Mouse (Mus musculus) brain, adult 2 months (tissue): ENCODE data around the gene Olfr224.
"Not testable (repeated sequence)": the region's sequence is repeated elsewhere in the genome, so short reads cannot be mapped to it uniquely, and the experiment has no call there.

ENCODE experiments used
- DNase-seq: peaks from one replicate; pipeline ENCODE4 v3.0.0; 2011; ENCODE audit warnings: low read depth, low spot score

Gene Olfr224

GRCm38 (mm10) chr11:58518916-58519315 lies 51.4 kb downstream of the Olfr224 start:
- DNase-seq: not testable (repeated sequence)
